Mouse (Mus musculus) B cell, adult (primary cell): ENCODE measurements around the gene BC030870. TPM values are rescaled to one million over a fixed set of nuclear protein-coding genes. Genes with fewer than 3 reads are reported as not detected.

Experiments used
- total RNA-seq: library from RNA; stranded (reverse); gene quantifications from 4 replicates; pipeline ENCODE4 v1.2.4, GENCODE M21; 2023; ENCODE audit not compliant: inconsistent age

The BC030870 gene
- not detected in 4 replicates for total RNA-seq

DNA sequence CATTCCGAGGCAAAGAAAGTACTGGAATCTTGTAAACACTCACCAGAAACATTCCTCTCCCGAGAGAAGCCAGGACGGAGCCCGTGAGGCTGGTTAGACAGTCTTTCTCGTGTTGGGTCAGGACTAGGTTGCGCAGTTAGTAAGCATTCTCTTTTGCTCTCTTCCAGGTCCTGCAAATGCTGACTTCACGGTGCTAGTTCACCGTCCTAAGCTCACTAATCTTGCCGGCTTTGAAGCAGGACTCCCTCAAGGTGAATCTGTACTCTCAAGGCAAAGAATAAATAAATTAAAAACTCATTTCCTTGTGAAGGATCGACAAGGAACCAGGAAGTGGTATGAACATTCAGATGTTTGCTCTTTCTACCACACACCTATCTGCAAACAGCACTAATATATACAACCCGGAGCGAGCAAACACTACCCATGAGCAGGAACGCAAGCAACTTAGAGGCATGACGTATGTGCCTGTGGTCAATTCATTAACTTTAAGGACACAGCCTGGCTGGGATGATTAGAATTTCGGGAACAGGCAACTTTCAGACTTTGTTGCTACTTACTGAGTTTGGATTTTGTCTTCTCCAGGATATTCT, at the start of gene BC030870:
BC030870 (minus strand) TSS at position 365 of the 590 bp plus-strand sequence.

DNA sequence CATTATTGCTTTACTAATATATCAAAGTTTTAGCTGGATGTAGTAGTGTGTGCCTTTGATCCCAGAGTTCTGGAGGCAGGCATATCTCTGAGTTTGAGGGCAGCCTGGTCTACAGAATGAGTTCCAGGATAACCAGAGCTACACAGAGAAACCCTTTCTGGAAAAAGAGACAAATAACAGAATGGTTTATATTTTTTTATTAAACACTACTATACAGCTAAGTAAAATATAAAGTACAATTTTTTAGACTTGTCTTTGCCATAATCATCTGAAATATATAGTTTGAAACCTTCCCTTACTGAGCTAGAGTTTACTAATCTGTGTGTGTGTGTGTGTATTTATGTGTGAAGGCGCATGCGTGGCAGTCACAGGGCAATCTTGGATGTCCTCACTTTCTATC, 54.6 kb downstream of the BC030870 start, which contains the start of gene Gm10663:
Gm10663 (plus strand) TSS at position 301 of the 400 bp plus-strand sequence.

DNA sequence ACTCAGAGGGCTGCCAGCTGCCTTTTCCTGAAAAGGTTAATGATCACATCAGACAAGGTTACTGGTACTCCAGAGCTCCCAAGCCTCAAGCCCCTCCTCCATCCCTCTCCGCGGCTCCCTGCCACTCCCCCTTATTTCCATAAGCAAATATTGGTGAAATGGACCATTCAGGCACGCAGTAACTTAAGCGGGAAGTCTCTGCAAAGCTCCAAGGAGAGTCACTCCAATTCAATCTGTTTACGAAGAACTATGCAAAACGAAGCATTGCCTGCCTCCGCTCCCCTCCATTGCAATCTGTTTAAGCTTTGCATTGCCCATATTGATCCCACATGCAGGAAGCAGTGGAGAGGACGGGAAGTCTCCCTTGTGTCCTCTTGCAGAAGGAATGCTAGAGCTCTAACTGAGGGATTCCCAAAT, 92.2 kb downstream of the BC030870 start, which contains the start of gene Apela:
Apela (minus strand) TSS at position 220 of the 417 bp plus-strand sequence.

Other genes starting within 250 kb of the BC030870 start
- gene Tmem192, start 182.4 kb downstream of the BC030870 start, total RNA-seq, result 38.8 to 50.6 TPM (median 49.6 TPM) in 4 replicates
- not detected in 4 replicates for gene Trim75, start 141.7 kb downstream of the BC030870 start, total RNA-seq
- gene Trim61, start 111.0 kb downstream of the BC030870 start, total RNA-seq, result not detected in 4 replicates
- not detected in 4 replicates for gene Trim60, start 111.0 kb downstream of the BC030870 start, total RNA-seq
- not detected in 4 replicates for gene Apela, start 92.2 kb downstream of the BC030870 start, total RNA-seq
- gene Gm10663, start 54.5 kb downstream of the BC030870 start, total RNA-seq, result not detected in 4 replicates